Mouse (Mus musculus) forebrain, embryonic 10.5 days (tissue): ENCODE results near the gene Olfr1441. TPM values are rescaled to one million over a fixed set of nuclear protein-coding genes. Genes with fewer than 3 reads are reported as not detected.

Experiments
- DNase-seq: peaks from one replicate; pipeline ENCODE4 v3.0.0-alpha.2; 2017; ENCODE audit warnings: low spot score; ENCODE audit errors: extremely low spot score
- H3K27ac ChIP-seq: fragments of 300-500 bp; sonication (generic); 2 replicates; pipeline ENCODE4 v1.5.1; 2016; ENCODE audit warnings: mild to moderate bottlenecking
- H3K27me3 ChIP-seq: fragments of 300-500 bp; sonication (generic); 2 replicates; pipeline ENCODE4 v1.6.1; 2016; ENCODE audit warnings: mild to moderate bottlenecking; ENCODE audit not compliant: poor library complexity, severe bottlenecking
- H3K36me3 ChIP-seq: fragments of 300-500 bp; sonication (generic); replicated peaks from 2 replicates; pipeline ENCODE4 v1.6.1; 2016; ENCODE audit warnings: mild to moderate bottlenecking, moderate library complexity
- H3K4me1 ChIP-seq: fragments of 300-500 bp; sonication (generic); 2 replicates; pipeline ENCODE4 v1.6.1; 2016
- H3K4me3 ChIP-seq: fragments of 300-500 bp; sonication (generic); 2 replicates; pipeline ENCODE4 v1.5.1; 2016; ENCODE audit warnings: mild to moderate bottlenecking, moderate library complexity
- H3K9me3 ChIP-seq: fragments of 300-500 bp; sonication (generic); 2 replicates; pipeline ENCODE4 v1.6.1; 2016; ENCODE audit warnings: mild to moderate bottlenecking, moderate library complexity
- WGBS: fragments of 180-500 bp; shearing (Covaris S2); methylation state at CpG from one replicate; pipeline ENCODE4 v1.1.7; 2016; 5-methylcytosine and 5-hydroxymethylcytosine counted together
- polyA plus RNA-seq: library from polyadenylated mRNA; unstranded; fragments of >200 nt; fragmentation: Nextera tagmentation; extraction: Ambion mirVana; gene quantifications from 2 replicates; pipeline ENCODE4 v1.2.1, GENCODE M21; 2016

Gene Olfr1441
- polyA plus RNA-seq, 1 experiment from 2014 or later = not detected

DNA sequence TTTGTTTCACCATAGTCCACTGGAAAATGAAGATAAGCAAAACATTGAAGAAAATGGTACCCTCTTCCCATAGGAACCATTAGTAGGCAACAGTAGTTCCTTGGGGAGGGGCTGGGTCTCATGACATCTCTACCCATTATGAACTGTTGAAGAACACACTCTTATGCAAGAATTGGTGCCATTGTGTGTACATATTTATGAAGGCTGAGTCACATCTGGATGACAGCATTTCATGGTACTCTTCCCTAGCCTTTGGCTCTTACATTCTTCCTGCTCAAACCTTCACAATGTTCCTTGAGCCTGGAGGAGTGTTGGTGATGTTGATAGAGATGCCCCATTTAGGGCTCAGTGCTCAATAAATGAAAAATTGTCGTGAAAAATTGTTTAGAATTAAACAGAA is 22.3 kb downstream of the Olfr1441 start:
- WGBS = 60% methylated on average over 1 of the region's 1 CpGs
- H3K4me1 ChIP-seq = no peaks in the 10 kb centered on the region
- no peak overlapping the region for H3K4me3 ChIP-seq
- DNase-seq = no peak
- H3K36me3 ChIP-seq = no peaks in the 10 kb centered on the region
- no peaks in the 10 kb centered on the region for H3K9me3 ChIP-seq
- no peaks in the 10 kb centered on the region for H3K27me3 ChIP-seq
- H3K27ac ChIP-seq = no peak overlapping the region

DNA sequence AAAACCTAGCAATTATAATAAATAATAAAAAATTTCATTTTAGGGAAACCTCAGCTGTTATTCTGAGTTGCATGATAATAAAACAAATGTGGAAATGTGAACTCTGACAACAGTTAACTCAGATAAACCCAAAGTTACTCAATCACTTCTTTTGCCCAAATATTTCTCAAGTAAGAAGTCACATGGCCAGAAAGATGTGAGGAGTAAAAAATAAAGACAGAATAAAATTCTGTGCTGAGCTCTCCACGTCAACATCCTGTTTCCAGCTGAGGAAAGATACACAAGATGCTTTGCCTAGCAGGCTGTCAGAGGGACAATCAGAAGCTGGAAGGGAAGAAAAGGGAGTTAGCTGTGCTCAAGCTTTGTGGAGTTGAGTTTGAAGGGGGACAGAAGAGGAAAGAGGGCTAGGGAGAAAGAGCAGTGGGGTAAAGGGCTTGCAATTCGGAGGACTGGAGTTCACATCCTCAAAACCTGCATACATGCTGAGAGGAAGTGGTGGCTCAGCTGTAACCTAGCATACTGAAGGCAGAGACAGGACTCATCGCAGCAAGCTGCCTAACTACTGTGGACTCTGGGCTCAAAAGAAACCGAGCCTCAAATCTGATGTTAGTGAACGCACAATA is 23.0 kb downstream of the Olfr1441 start:
- no peak overlapping the region for H3K4me3 ChIP-seq
- no peaks in the 10 kb centered on the region for H3K4me1 ChIP-seq
- no peak for DNase-seq
- no peaks in the 10 kb centered on the region for H3K27me3 ChIP-seq
- no peak overlapping the region for H3K27ac ChIP-seq
- no peaks in the 10 kb centered on the region for H3K9me3 ChIP-seq
- H3K36me3 ChIP-seq = no peaks in the 10 kb centered on the region
- 77% methylated on average over 5 of the region's 5 CpGs for WGBS

- WGBS = 90% methylated on average over 4 of the region's 4 CpGs
- Histone ChIP-seq H3K9me3 (no peaks in the 10 kb centered on the region), H3K27ac (no peak overlapping the region), H3K27me3 (no peaks in the 10 kb centered on the region), H3K36me3 (no peaks in the 10 kb centered on the region), H3K4me3 (no peak overlapping the region), H3K4me1 (no peaks in the 10 kb centered on the region)
- DNase-seq = no peak
Observed at GRCm38 (mm10) chr19:12442560-12442959, 25.3 kb downstream of the Olfr1441 start.

GRCm38 (mm10) chr19:12445014-12445413 is 27.8 kb downstream of the Olfr1441 start:
- DNase-seq = no peak
- Histone ChIP-seq H3K4me1 (no peaks in the 10 kb centered on the region), H3K9me3 (no peaks in the 10 kb centered on the region), H3K27ac (no peak overlapping the region), H3K27me3 (no peaks in the 10 kb centered on the region), H3K4me3 (no peak overlapping the region), H3K36me3 (no peaks in the 10 kb centered on the region)
- WGBS = 87% methylated on average over 3 of the region's 3 CpGs

DNA sequence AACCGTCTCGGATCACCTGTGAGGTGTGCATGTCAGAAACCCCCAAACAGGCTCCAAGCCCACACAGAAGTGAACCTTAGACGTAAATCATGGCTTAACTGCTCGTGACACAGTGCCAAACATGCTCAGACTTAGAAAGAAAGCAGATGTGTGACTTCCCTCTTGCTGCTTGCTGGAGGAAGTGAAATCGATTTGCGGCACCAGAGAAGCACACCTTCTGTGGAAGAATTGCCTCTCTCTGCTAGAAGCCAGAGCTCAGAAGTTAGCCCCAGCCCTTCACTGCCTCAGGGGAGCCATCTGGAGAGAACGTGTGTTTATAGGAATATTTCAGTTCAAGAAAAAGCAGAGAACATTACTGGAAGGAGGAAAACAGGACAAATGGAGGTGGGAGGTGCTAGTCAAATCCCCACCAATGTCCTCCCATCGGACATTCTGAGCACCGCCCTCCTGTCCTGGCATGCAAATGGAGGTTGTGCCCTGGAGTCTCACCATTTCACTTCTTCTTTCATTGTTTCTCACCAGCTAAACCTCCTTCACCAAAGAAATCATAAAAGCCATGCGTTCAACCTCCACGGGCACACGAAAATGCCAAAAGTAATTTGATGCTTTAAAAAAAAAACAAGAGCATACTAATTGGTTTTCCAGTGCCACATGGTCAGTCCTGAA is 40.3 kb downstream of the Olfr1441 start:
- 88% methylated on average over 12 of the region's 12 CpGs for WGBS
- H3K27ac ChIP-seq = no peak overlapping the region
- H3K27me3 ChIP-seq = no peaks in the 10 kb centered on the region
- no peak overlapping the region for H3K4me3 ChIP-seq
- no peaks in the 10 kb centered on the region for H3K36me3 ChIP-seq
- DNase-seq = peak; percentile 12
- no peaks in the 10 kb centered on the region for H3K9me3 ChIP-seq
- H3K4me1 ChIP-seq = no peaks in the 10 kb centered on the region

DNA sequence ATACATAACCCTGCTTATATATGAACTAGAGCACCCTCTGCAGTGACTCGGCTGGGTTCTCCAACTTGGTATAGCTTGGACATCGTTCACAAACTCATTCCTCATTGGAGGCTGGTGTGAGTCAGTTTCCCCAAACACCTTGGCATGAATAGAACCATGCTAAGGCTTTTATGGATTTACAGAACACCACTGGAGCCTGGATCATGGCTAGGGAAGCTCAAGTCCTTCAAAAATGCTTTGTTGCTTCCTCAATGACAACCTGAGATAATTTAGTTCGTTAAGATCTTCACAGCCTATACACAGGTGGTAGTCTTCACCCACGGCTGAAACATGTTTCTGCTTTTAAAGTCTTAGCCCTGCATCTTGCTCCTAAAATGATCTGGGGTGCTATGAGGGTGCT is 42.3 kb downstream of the Olfr1441 start:
- Histone ChIP-seq H3K9me3 (no peaks in the 10 kb centered on the region), H3K4me3 (no peak overlapping the region), H3K4me1 (peaks cover 16% of the 10 kb centered on the region), H3K27ac (no peak overlapping the region), H3K27me3 (no peaks in the 10 kb centered on the region), H3K36me3 (no peaks in the 10 kb centered on the region)
- 91% methylated on average over 4 of the region's 4 CpGs for WGBS
- no peak for DNase-seq

GRCm38 (mm10) chr19:12460282-12461249 is 43.3 kb downstream of the Olfr1441 start, which contains the start of gene Mpeg1:
Gene Mpeg1 (plus strand): TSS chr19:12460779.
- Histone ChIP-seq H3K4me3 (no peak within 1 kb of the TSS), H3K27ac (no peak within 1 kb of the TSS), H3K36me3 (peaks cover 5% of the 10 kb centered on the region), H3K9me3 (no peaks in the 10 kb centered on the region), H3K4me1 (peaks cover 16% of the 10 kb centered on the region), H3K27me3 (no peaks in the 10 kb centered on the region)
- WGBS = 87% methylated on average over 11 of the region's 11 CpGs
- no peak for DNase-seq

- WGBS = 73% methylated on average over 7 of the region's 7 CpGs
Observed at GRCm38 (mm10) chr19:12462851-12463721, 45.9 kb downstream of the Olfr1441 start.

GRCm38 (mm10) chr19:12463722-12464035 is 46.4 kb downstream of the Olfr1441 start:
- Histone ChIP-seq H3K36me3 (peaks cover 34% of the 10 kb centered on the region), H3K27ac (no peak overlapping the region), H3K9me3 (no peaks in the 10 kb centered on the region), H3K27me3 (no peaks in the 10 kb centered on the region), H3K4me1 (peaks cover 22% of the 10 kb centered on the region), H3K4me3 (no peak overlapping the region)
- 45% methylated on average over 1 of the region's 1 CpGs for WGBS
- peak; percentile 14 for DNase-seq

More at GRCm38 (mm10) chr19:12462851-12463721, 45.9 kb downstream of the Olfr1441 start:
- no peaks in the 10 kb centered on the region for H3K27me3 ChIP-seq
- no peak overlapping the region for H3K4me3 ChIP-seq
- H3K27ac ChIP-seq = no peak overlapping the region
- H3K4me1 ChIP-seq = peaks cover 22% of the 10 kb centered on the region
- H3K9me3 ChIP-seq = no peaks in the 10 kb centered on the region
- DNase-seq = peak; percentile 13
- H3K36me3 ChIP-seq = peaks cover 28% of the 10 kb centered on the region

GRCm38 (mm10) chr19:12464127-12464526 is 46.9 kb downstream of the Olfr1441 start:
- Histone ChIP-seq H3K4me3 (no peak overlapping the region), H3K27ac (no peak overlapping the region), H3K36me3 (peaks cover 38% of the 10 kb centered on the region), H3K9me3 (no peaks in the 10 kb centered on the region), H3K4me1 (peaks cover 22% of the 10 kb centered on the region), H3K27me3 (no peaks in the 10 kb centered on the region)
- peak; percentile 11 for DNase-seq
- WGBS = 90% methylated on average over 5 of the region's 5 CpGs

GRCm38 (mm10) chr19:12464674-12465073 is 47.4 kb downstream of the Olfr1441 start:
- Histone ChIP-seq H3K4me1 (peaks cover 22% of the 10 kb centered on the region), H3K36me3 (peaks cover 43% of the 10 kb centered on the region), H3K9me3 (no peaks in the 10 kb centered on the region), H3K4me3 (no peak overlapping the region), H3K27ac (no peak overlapping the region), H3K27me3 (no peaks in the 10 kb centered on the region)
- DNase-seq = peak; percentile 3
- 83% methylated on average over 4 of the region's 4 CpGs for WGBS

DNA sequence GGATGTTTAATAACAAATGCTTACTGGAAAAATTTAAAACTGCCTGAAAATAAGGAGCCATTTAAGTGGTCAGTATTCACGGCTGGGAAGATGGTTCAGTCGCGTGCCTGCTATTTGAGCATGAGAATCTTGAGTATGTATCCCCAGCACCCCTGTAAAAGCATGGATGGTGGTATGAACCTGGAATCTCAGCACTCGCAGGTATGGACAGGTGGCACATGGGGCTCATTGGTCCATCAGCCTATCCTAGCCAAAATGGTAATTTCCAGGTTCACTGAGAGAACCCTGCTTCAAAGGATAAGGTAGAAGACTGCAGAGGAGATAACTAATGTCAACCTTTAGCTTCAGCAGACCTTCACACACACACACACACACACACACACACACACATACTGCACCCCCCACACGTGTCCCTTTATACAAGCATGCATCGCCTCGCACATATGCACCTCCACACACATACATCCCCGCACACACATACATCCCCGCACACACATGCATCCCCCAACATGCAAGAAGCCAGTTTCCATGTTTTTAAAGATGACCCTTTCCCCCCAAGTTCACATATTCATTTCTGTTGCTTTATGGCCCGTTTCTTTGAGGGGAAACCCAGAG is 48.4 kb downstream of the Olfr1441 start:
- Histone ChIP-seq H3K4me3 (no peak overlapping the region), H3K36me3 (peaks cover 53% of the 10 kb centered on the region), H3K9me3 (no peaks in the 10 kb centered on the region), H3K27me3 (no peaks in the 10 kb centered on the region), H3K27ac (no peak overlapping the region), H3K4me1 (peaks cover 22% of the 10 kb centered on the region)
- WGBS = 95% methylated on average over 10 of the region's 10 CpGs
- DNase-seq = no peak
